Mouse (Mus musculus) spleen, adult 2 months (tissue): Measurements from ENCODE around the gene Ndufab1. TPM values are rescaled to one million over a fixed set of nuclear protein-coding genes. Genes with fewer than 3 reads are reported as not detected.
"Not testable (repeated sequence)": the region's sequence is repeated elsewhere in the genome, so short reads cannot be mapped to it uniquely, and the experiment has no call there.

ENCODE experiments used
- DNase-seq, 2 experiments: peaks; one replicate each; pipeline versions ENCODE4 v3.0.0 to v3.0.0-alpha.2; 2012 to 2021; ENCODE audit warnings: low spot score in 2 of 2, low read depth in 1 of 2
- H3K27ac ChIP-seq: fragments of 200-500 bp; 2 replicates; pipeline ENCODE4 v1.5.1; 2012; ENCODE audit warnings: low read length, inconsistent platforms; ENCODE audit not compliant: insufficient read depth
- H3K27me3 ChIP-seq: fragments of 200-500 bp; 2 replicates; pipeline ENCODE4 v1.6.1; 2012; ENCODE audit warnings: mild to moderate bottlenecking, moderate library complexity, low read length, inconsistent platforms; ENCODE audit not compliant: control insufficient read depth, insufficient read depth
- H3K36me3 ChIP-seq: fragments of 200-500 bp; 2 replicates; pipeline ENCODE4 v1.6.1; 2012; ENCODE audit warnings: mild to moderate bottlenecking, low read length, inconsistent platforms; ENCODE audit not compliant: control insufficient read depth, insufficient read depth
- H3K4me1 ChIP-seq: fragments of 200-500 bp; 2 replicates; pipeline ENCODE4 v1.6.1; 2011; ENCODE audit warnings: inconsistent platforms; ENCODE audit not compliant: control insufficient read depth, insufficient read depth, insufficient read length
- H3K4me3 ChIP-seq: fragments of 200-500 bp; 2 replicates; pipeline ENCODE4 v1.5.1; 2011; ENCODE audit warnings: mild to moderate bottlenecking, inconsistent platforms; ENCODE audit not compliant: insufficient read depth, insufficient read length; ENCODE audit errors: extremely low read depth
- CTCF ChIP-seq: fragments of 200-500 bp; IDR thresholded peaks from 2 replicates; pipeline ENCODE4 v1.5.1; 2011; ENCODE audit warnings: mild to moderate bottlenecking, inconsistent platforms; ENCODE audit not compliant: insufficient read depth, insufficient read length, insufficient replicate concordance; ENCODE audit errors: extremely low read depth
- POLR2A ChIP-seq: fragments of 200-500 bp; IDR thresholded peaks from 2 replicates; pipeline ENCODE4 v1.6.1; 2011; ENCODE audit warnings: low read depth, low read length, inconsistent platforms
- WGBS: fragments of 180-500 bp; shearing (Covaris S2); methylation state at CpG from one replicate; pipeline ENCODE4 v1.1.7; 2018; 5-methylcytosine and 5-hydroxymethylcytosine counted together
- polyA plus RNA-seq: library from polyadenylated mRNA; depleted of rRNA; stranded (reverse); fragments of >200 nt; gene quantifications from 2 replicates; pipeline ENCODE4 v1.2.3, GENCODE M21; 2012

Gene Ndufab1
- polyA plus RNA-seq, 1 experiment, result 103 TPM

DNA sequence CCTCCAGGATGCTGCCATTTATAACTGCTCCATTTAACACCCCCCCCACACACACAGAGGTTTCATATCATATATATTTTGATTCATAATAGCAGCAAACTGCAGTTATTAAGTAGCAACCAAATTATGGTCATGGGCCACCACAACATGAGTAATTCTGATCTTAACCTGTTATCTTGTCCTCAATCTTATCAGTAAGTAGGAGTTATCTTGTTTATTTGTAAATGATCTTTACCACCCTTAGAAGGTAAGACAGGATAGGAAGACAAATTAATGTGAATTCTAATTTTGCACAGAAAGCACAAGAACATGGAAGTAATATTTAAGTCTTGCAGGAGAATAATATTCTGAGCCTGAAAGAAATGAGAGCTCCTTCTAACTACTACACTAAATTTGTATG, 30.1 kb upstream of the Ndufab1 start:
- Histone ChIP-seq H3K27ac (no peak overlapping the region), H3K4me3 (no peak overlapping the region; the same call in 1 of the 2 replicates)
- no peak for TF ChIP-seq POLR2A

DNA sequence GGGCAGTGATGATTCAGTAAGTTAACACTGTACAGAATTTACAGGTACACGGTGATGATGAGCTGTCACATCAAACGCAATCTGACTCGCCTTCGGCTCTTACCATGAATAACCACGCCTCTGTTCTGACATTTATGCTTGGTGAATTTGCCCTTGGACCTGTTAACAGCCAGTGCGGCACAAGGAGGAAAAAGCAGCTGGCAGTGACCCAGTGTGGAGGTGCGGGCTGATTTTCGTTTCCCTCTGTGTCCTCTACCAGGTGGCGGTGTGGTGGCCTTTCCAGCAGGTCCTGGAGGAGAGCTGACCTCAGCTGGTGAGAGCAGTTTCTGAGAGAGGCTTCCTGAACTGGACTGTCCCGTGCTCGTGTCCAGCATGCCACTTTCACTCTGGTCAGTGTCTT, 25.3 kb upstream of the Ndufab1 start:
- H3K4me1 ChIP-seq, result no peaks in the 10 kb centered on the region
- no peak overlapping the region for H3K27ac ChIP-seq
- H3K27me3 ChIP-seq, result no peaks in the 10 kb centered on the region
- WGBS, result 94% methylated on average over 11 of the region's 11 CpGs
- H3K36me3 ChIP-seq, result peaks cover 11% of the 10 kb centered on the region
- TF ChIP-seq POLR2A (no peak), CTCF (no peak)
- DNase-seq, result no peak
- no peak overlapping the region for H3K4me3 ChIP-seq

More for the DNA sequence above, 30.1 kb upstream of the Ndufab1 start:
- peaks cover 15% of the 10 kb centered on the region for H3K36me3 ChIP-seq
- DNase-seq, result no peak
- H3K4me1 ChIP-seq, result peaks cover 2% of the 10 kb centered on the region; the same call in 1 of the 2 replicates
- H3K27me3 ChIP-seq, result no peaks in the 10 kb centered on the region

DNA sequence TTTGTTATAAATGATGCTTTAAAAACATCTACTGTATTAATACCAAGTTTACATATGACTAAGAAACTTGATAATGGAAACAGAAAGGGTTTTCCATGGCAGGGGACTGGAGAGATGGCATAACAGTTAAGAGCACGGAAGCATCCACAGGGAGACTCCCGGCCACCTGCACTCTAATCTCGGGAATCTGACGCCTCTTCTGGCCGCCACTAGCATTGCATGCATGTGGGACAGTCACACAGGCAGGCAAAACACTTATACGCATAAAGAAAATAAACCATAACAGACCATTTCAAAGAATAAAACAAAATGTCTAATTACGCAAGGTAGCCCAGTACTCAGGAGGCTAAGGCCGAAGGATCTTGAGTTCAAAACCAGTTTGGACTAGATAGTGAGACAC, 23.9 kb upstream of the Ndufab1 start:
- H3K27me3 ChIP-seq, result no peaks in the 10 kb centered on the region
- no peaks in the 10 kb centered on the region for H3K4me1 ChIP-seq
- TF ChIP-seq POLR2A (no peak), CTCF (no peak)
- H3K4me3 ChIP-seq, result no peak overlapping the region
- DNase-seq, result no peak
- H3K27ac ChIP-seq, result no peak overlapping the region
- WGBS, result 93% methylated on average over 8 of the region's 8 CpGs
- H3K36me3 ChIP-seq, result peaks cover 14% of the 10 kb centered on the region

DNA sequence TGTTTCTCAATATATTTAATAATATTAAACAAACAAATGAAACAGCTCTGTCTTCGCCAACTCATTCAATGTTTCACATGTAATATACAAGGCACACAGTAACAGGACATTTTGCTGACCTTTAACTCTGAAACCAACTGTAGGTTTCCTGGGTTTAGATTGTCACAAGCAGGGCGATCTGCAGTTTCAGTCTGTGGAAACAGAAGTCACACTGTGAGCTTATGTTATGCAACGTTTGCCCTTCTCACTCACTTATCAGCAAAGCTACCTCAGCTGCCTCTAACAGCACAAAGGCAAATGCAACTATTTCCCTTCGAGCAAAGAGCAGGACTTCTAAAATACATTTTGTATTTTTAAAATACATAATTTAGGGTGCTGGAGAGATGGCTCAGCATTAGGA, 21.8 kb upstream of the Ndufab1 start:
- 88% methylated on average over 4 of the region's 4 CpGs for WGBS

DNA sequence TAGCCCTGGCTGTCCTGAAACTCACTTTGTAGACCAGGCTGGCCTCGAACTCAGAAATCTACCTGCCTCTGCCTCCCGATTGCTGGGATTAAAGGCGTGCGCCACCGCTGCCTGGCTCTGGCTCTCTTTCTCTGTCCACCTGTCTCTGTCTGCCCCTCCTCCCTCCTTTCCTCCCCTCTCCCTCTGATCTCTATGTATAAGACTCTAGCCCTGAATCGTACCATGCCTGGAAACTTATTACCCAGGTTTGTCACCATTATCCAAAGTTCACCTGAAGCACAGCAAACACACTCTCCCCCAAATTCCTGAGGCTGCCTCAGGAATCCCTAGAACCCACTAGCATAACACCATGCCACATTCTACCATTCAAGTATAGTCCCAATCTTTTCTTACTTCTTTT, 6.5 kb upstream of the Ndufab1 start:
- Histone ChIP-seq H3K27ac (no peak overlapping the region), H3K27me3 (no peaks in the 10 kb centered on the region), H3K4me1 (no peaks in the 10 kb centered on the region), H3K36me3 (peaks cover 6% of the 10 kb centered on the region; the same call in 1 of the 2 replicates), H3K4me3 (no peak overlapping the region)
- no peak for DNase-seq
- TF ChIP-seq CTCF (no peak), POLR2A (no peak)
- WGBS, result 97% methylated on average over 6 of the region's 6 CpGs

More for the DNA sequence above, 21.8 kb upstream of the Ndufab1 start:
- Histone ChIP-seq H3K4me3 (no peak overlapping the region), H3K4me1 (no peaks in the 10 kb centered on the region), H3K36me3 (peaks cover 14% of the 10 kb centered on the region), H3K27me3 (no peaks in the 10 kb centered on the region), H3K27ac (no peak overlapping the region)
- DNase-seq, result no peak
- TF ChIP-seq POLR2A, result no peak
- no peak for TF ChIP-seq CTCF

DNA sequence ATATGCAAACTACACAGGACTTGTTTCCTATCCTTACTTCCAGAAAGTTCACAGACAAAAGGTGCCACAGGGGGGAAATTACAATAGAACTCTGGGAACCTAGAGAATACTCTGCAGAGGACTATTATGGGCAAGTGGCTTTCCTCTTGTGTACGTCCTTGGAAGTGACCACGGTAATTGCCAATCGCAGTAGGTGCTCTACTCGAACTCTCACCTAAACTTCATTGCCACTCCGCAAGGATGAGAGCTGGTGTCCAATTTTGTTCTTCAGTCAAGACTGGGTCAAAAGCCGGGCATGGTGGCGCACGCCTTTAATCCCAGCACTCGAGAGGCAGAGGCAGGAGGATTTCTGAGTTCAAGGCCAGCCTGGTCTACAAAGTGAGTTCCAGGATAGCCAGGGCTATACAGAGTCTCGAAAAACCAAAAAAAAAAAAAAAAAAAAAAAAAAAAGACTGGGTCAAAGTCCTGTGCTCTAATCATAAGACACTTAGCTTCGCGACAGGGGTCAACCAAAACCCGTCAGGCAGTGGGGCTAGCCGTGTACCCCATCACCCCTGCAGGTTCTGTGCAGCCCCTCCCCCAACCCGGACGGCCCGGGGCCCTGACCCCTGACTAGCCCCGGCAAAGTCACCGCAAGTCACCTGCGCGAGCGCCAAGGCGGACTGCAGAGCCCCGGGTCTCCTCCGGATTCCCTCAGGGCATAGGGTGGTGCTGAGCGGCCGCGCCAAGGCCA, 506 bp downstream of the Ndufab1 start:
- not testable (repeated sequence) for DNase-seq, H3K27me3 ChIP-seq, H3K36me3 ChIP-seq, H3K4me1 ChIP-seq
- Histone ChIP-seq H3K4me3 (peak overlapping the region; percentile 91), H3K27ac (peak overlapping the region; percentile 55; the same call in 1 of the 2 replicates)
- 5% methylated on average over 28 of the region's 28 CpGs for WGBS

DNA sequence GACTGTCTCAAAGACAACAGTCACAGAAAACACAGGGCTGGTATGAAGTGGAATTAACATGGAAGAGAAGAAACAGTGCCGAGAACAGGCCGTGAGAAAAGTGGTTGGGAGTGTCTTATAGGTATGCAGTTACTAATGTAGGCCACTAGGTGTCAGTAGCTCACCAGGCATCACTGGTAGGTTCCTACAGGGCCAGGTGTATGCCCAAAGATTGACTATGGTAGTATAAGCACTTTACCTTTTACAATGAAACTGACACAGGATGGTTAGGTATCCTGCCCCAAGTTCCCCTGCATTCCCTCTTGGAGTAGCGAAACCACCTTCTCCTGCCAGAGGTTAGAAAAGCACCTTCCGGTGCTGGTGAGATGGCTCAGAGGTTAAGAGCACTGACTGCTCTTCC, 2.5 kb downstream of the Ndufab1 start:
- WGBS, result 52% methylated on average over 4 of the region's 4 CpGs
- TF ChIP-seq POLR2A (no peak), CTCF (peak; percentile 42; the same call in 1 of the 2 replicates)
- Histone ChIP-seq H3K4me1 (peaks cover 3% of the 10 kb centered on the region), H3K4me3 (no peak overlapping the region), H3K27ac (no peak overlapping the region), H3K27me3 (no peaks in the 10 kb centered on the region), H3K36me3 (peaks cover 20% of the 10 kb centered on the region)
- peak; percentile 36 to 48 for DNase-seq
